Mouse (Mus musculus): ENCODE results near the gene Slc39a9.

GRCm38 (mm10) chr12:80728814-80729213, 85.1 kb downstream of the Slc39a9 start:
- no peak for TF ChIP-seq POLR2A (IDR thresholded peaks at IDR 0.05; ENCODE audit: control insufficient read depth, extremely low read depth, insufficient read depth, low read length, poor library complexity)
- TF ChIP-seq CTCF (IDR thresholded peaks at IDR 0.05; ENCODE audit: borderline replicate concordance, control insufficient read depth, extremely low read depth, insufficient read depth, low read length, poor library complexity): no peak

Data from thymus, adult 2 months (tissue).